Mouse (Mus musculus) heart, adult 2 months (tissue): Measurements from ENCODE around the gene Scel.

Source experiments
- CTCF ChIP-seq: fragments of 200-600 bp; IDR thresholded peaks from 2 replicates; pipeline ENCODE4 v1.8.1; 2022; ENCODE audit warnings: antibody characterized with exemption, mild to moderate bottlenecking, moderate library complexity
- POLR2A ChIP-seq: fragments of 200-500 bp; IDR thresholded peaks from 2 replicates; pipeline ENCODE4 v1.6.1; 2011; ENCODE audit warnings: mild to moderate bottlenecking, low read depth, low read length, control low read depth; ENCODE audit not compliant: insufficient read depth

DNA sequence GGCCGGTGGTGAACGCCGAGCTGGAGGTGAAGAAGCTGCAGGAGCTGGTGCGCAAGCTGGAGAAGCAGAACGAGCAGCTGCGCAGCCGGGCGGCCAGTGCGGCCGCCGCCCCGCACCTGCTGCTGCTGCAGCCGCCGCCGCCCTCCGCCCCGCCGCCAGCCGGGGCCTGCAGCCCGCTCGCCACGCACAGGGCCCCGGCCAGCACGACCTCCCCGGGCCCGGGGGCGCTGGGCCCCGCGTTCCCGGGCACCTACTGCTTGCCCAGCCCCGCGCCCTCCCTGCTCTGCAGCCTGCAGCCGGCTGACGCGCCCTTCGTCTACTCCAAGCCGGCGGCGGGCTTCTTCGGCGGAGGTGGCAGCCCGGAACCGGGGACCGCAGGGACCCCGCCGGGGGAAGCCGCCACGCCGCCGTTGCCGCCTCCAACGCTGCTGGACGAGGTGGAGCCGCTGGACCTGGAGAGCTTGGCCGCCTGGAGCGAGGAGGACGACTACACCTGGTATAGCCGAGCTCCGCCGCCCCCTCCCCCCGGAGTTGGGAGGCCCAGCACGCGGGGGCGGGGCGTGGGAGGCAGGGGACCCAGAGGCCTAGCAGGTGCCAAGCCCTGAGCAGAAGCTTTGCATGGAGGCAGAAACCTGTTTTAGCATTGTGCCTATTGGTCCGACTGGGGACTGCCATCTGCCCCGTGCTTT lies 137.4 kb downstream of the Scel start:
- TF ChIP-seq POLR2A (no peak), CTCF (no peak)
